Mouse (Mus musculus) kidney, adult 2 months (tissue): ENCODE results near the gene Bet1l. TPM values are rescaled to one million over a fixed set of nuclear protein-coding genes. Genes with fewer than 3 reads are reported as not detected.
A peak's percentile ranks its signal among the peaks of the same experiment; 100 is the strongest.

Source experiments
- DNase-seq: peaks from one replicate; pipeline ENCODE4 v3.0.0; 2021
- H3K27ac ChIP-seq: fragments of 200-500 bp; 2 replicates; pipeline ENCODE4 v1.5.1; 2012; ENCODE audit warnings: low read depth, low read length, control low read depth, inconsistent platforms; ENCODE audit not compliant: insufficient read depth
- H3K27me3 ChIP-seq: fragments of 200-500 bp; replicated peaks from 2 replicates; pipeline ENCODE4 v1.6.1; 2012; ENCODE audit warnings: mild to moderate bottlenecking, moderate library complexity, low read length, inconsistent platforms; ENCODE audit not compliant: control insufficient read depth, insufficient read depth
- H3K36me3 ChIP-seq: fragments of 200-500 bp; 2 replicates; pipeline ENCODE4 v1.6.1; 2012; ENCODE audit warnings: mild to moderate bottlenecking, moderate library complexity, low read length, inconsistent platforms; ENCODE audit not compliant: control insufficient read depth, insufficient read depth
- H3K4me1 ChIP-seq: fragments of 200-500 bp; 2 replicates; pipeline ENCODE4 v1.6.1; 2011; ENCODE audit warnings: low read length; ENCODE audit not compliant: control insufficient read depth, insufficient read depth
- H3K4me3 ChIP-seq: fragments of 200-500 bp; 2 replicates; pipeline ENCODE4 v1.5.1; 2011; ENCODE audit warnings: mild to moderate bottlenecking, low read depth, low read length, control low read depth; ENCODE audit not compliant: insufficient read depth
- CTCF ChIP-seq: fragments of 200-500 bp; conservative IDR thresholded peaks from 2 replicates; pipeline ENCODE4 v1.5.1; 2011; ENCODE audit warnings: low read depth, mild to moderate bottlenecking, control low read depth, low read length, moderate library complexity, mixed read lengths; ENCODE audit not compliant: insufficient read depth, insufficient read length
- POLR2A ChIP-seq: fragments of 200-500 bp; IDR thresholded peaks from one replicate; pipeline ENCODE4 v1.6.1; 2011; ENCODE audit warnings: low read depth, low read length, control low read depth
- WGBS: fragments of 180-500 bp; shearing (Covaris S2); methylation state at CpG from one replicate; pipeline ENCODE4 v1.1.7; 2018; 5-methylcytosine and 5-hydroxymethylcytosine counted together
- polyA plus RNA-seq: library from polyadenylated mRNA; depleted of rRNA; stranded (reverse); fragments of >200 nt; gene quantifications from 2 replicates; pipeline ENCODE4 v1.2.3, GENCODE M21; 2012; rRNA removed

Bet1l gene
- 25.4 and 26.3 TPM in 2 replicates for polyA plus RNA-seq

DNA sequence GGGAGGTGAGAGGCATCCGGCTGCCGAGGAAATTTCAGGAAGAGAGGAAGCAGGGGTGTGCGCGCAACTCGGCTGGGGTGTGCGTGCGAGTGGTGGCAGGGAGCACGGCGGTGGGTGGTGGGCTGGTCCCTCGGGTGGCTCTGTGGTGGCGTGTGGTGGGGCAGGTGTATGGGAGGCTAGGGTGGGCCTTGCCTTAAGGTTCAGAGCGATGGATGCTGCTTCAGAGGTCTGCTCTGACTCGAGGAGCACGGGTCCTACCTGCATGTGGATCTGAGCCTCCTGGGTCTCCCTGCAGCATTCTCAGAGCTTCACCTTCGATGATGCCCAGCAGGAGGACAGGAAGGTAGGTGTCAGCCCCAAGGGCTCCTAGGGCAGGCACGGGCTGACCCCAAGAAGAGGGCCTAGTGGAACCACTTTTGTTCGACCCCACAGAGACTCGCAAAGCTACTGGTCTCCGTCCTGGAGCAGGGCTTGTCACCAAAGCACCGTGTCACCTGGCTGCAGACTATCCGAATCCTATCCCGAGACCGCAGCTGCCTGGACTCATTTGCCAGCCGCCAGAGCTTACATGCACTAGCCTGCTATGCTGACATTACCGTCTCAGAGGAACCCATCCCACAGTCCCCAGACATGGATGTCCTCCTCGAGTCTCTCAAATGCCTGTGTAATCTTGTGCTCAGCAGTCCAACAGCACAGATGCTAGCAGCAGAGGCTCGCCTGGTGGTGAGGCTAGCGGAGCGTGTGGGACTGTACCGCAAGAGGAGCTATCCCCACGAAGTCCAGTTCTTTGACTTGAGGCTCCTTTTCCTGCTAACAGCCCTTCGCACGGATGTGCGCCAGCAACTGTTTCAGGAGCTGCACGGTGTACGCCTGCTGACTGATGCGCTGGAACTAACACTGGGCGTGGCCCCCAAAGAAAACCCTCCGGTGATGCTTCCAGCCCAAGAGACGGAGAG lies at the start of gene Bet1l:
Bet1l (minus strand) TSS at position 28 of the 956 bp plus-strand sequence.
- WGBS: 22% methylated on average over 40 of the region's 40 CpGs
- no peak for TF ChIP-seq POLR2A
- TF ChIP-seq CTCF: no peak

DNA sequence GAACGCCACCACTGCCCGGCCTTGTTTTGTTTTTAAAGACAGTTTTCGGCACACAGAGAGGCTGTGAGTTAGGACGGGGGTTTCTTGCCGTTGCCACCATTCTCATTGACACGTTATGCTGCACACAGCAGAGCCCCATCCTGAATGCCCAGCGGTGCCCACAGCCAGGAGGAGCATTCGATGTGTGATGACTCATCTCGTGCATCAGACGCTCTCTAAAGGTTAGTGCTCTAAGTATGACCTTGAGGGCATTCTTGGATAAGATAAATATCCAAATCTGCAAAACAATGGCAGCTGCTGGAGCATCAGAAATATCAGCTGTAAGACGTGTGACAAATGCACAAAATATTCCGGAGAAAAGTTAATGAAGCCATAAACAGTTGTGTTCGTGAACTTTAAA lies 49.8 kb upstream of the Bet1l start:
- Histone ChIP-seq H3K36me3 (no peaks in the 10 kb centered on the region), H3K27me3 (no peaks in the 10 kb centered on the region), H3K27ac (peak overlapping the region; percentile 87), H3K4me3 (peak overlapping the region; percentile 48), H3K4me1 (peaks cover 3% of the 10 kb centered on the region; the same call in 1 of the 2 replicates)
- TF ChIP-seq CTCF: no peak
- TF ChIP-seq POLR2A: no peak
- no peak for DNase-seq
- 59% methylated on average over 13 of the region's 13 CpGs for WGBS

More for the DNA sequence above, at the start of gene Bet1l:
- no peak for DNase-seq
- H3K36me3 ChIP-seq: no peaks in the 10 kb centered on the region; the same call in 1 of the 2 replicates
- peak within 1 kb of the TSS; percentile 89 for H3K4me3 ChIP-seq
- H3K27ac ChIP-seq: peak within 1 kb of the TSS; percentile 81
- H3K4me1 ChIP-seq: peaks cover 11% of the 10 kb centered on the region; the same call in 1 of the 2 replicates
- no peaks in the 10 kb centered on the region for H3K27me3 ChIP-seq

DNA sequence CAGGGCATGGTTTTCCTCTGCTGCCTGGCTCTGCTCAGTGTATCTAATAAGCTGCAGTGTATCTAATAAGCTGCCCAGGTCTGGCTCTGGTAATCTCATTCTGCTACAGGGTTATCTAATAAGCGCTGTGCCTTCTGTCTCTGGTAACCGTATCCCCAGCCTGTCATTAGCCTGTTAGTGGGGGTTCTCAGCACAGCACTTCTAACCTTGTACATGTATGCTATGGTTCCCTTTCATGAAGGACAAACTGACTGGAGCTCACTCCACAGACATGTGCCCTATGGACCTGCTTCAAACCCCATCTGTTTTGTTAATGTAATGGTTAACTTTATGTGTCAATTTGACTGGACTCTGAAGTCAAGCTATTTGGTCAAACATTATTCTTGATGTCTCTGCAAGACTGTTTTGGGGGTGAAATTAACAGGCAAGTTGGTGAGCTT lies 48.3 kb upstream of the Bet1l start:
- Histone ChIP-seq H3K27ac (peak overlapping the region; percentile 94), H3K4me1 (peaks cover 2% of the 10 kb centered on the region; the same call in 1 of the 2 replicates), H3K27me3 (no peaks in the 10 kb centered on the region), H3K36me3 (no peaks in the 10 kb centered on the region), H3K4me3 (peak overlapping the region; percentile 48; the same call in 1 of the 2 replicates)
- TF ChIP-seq CTCF: no peak
- TF ChIP-seq POLR2A: no peak
- peak; percentile 85 for DNase-seq
- WGBS: 68% methylated on average over 2 of the region's 2 CpGs

DNA sequence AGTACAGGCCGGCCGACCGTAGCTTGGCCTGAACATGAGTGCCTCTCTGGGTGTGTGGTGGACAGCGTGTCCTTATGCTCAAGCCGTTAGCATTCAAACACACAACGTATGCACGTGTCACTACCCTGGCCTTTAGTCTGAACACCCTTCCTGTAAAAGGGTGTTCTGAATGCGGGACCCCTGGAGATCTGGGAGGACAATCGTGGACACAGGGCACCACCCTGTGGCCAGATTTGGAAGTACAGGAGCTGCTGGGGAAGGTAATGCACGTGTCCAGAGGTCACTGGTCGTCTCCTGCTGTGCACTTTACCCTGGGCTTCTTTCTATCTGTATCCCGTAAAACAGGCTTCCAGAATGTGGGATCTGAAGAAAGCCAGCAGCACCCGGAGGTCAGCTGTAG lies 45.8 kb upstream of the Bet1l start:
- Histone ChIP-seq H3K27me3 (no peaks in the 10 kb centered on the region), H3K36me3 (no peaks in the 10 kb centered on the region), H3K4me1 (peaks cover 2% of the 10 kb centered on the region; the same call in 1 of the 2 replicates), H3K27ac (no peak overlapping the region), H3K4me3 (no peak overlapping the region)
- peak; percentile 86 for DNase-seq
- no peak for TF ChIP-seq POLR2A
- peak; percentile 86 for TF ChIP-seq CTCF
- WGBS: 24% methylated on average over 13 of the region's 13 CpGs

DNA sequence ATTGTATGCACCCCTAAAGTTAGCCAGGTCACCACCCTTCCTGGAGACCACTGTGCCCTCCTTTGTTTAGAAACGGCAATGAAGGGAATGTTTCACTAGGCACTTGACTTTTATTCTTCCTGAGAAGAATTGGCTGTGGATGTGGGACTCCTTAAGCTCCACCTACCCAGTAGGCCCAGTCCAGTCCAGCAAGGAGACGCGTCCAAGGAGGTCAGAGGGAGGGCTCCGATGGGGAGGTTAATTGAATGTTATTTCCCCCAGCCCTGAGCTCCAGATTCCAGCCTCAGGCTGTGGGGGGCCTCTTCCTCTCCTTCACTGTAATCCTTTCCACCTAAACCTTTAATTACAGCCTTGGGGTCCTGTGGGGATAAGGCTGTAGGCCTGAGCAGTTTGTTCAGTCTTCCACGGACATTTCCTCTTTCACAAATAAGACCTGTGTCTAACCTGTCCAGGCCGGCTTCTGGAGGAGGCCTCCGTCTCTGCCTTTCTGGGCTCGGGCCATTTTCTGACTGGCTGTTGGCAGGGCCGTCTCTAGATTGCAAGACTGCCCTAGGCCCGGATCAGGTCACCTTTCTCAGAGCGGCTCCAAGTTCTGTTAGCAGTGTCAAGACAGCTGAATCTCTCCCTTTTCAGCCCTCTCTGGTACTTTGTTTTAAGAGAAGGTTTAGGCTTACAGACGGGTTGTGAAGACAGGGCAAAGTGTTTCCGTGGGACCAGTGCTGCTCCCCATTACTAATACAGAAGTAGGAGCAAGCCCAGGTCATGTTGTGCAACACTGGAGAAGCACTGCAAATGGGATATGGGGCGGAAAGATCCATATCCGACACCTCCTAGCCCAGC lies 44.9 kb upstream of the Bet1l start:
- peak; percentile 38 for DNase-seq
- H3K27ac ChIP-seq: no peak overlapping the region
- H3K36me3 ChIP-seq: no peaks in the 10 kb centered on the region
- 67% methylated on average over 15 of the region's 15 CpGs for WGBS
- TF ChIP-seq CTCF (no peak), POLR2A (no peak)
- no peaks in the 10 kb centered on the region for H3K27me3 ChIP-seq
- H3K4me3 ChIP-seq: no peak overlapping the region
- H3K4me1 ChIP-seq: peaks cover 2% of the 10 kb centered on the region; the same call in 1 of the 2 replicates

DNA sequence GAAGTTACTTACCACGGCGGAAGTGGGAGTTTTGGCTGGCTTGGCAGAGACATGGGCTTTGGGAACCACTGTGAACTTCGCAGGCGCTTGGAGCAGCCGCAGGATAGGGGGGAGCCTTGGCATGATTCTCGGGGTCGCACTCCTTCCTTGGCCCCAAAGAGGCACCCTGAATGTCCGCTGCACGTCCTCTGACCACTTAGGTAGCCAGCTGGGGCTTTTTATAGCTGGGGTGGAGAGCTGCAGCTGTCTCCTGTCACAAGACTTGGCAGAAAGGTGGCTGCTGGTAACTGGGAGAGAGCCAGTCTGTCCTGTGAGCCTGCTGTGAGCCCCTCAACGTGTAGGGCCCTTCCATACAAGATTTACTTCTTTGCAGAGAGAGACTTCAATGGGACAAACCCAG lies 42.8 kb upstream of the Bet1l start, which contains the start of gene Cox8b:
Cox8b (minus strand) TSS at position 227 of the 400 bp plus-strand sequence.
- Histone ChIP-seq H3K4me3 (no peak within 1 kb of the TSS), H3K27ac (no peak within 1 kb of the TSS), H3K36me3 (no peaks in the 10 kb centered on the region), H3K4me1 (peaks cover 2% of the 10 kb centered on the region; the same call in 1 of the 2 replicates), H3K27me3 (no peaks in the 10 kb centered on the region)
- 58% methylated on average over 10 of the region's 10 CpGs for WGBS
- TF ChIP-seq CTCF: no peak
- TF ChIP-seq POLR2A: no peak
- no peak for DNase-seq
